Comparison of ENCODE assay signal across 8 mouse cellular contexts in genomic region chr6:53818732-53819661, GRCm38 (mm10). TPM values are rescaled to one million over a fixed set of nuclear protein-coding genes. Genes with fewer than 3 reads are reported as not detected.
A peak's percentile ranks its signal among the peaks of the same experiment; 100 is the strongest.
DNase-seq lines count a peak whose midpoint lies in the region; ATAC-seq and TF ChIP-seq lines count a peak whose summit lies in the region.

No protein-coding gene starts in this region.

- no peak overlapping the region for H3K27ac ChIP-seq in spleen, adult 2 months (ENCODE audit: insufficient read depth, low read length)
- H3K27ac ChIP-seq in embryonic facial prominence, embryonic 13.5 days, result peak overlapping the region; percentile 98
- H3K27ac ChIP-seq in heart, postnatal 0 days (ENCODE audit: low read depth), result no peak overlapping the region
- H3K27ac ChIP-seq in stomach, embryonic 15.5 days, result peak overlapping the region; percentile 96

- peak; percentile 37; the same call in 1 of the 2 replicates for ATAC-seq in embryonic facial prominence, embryonic 13.5 days (ENCODE audit: insufficient number of reproducible peaks, insufficient read depth, low FRiP score, low TSS enrichment, low read depth)
- ATAC-seq in heart, postnatal 0 days (ENCODE audit: insufficient read depth, low read depth), result peak; percentile 15; the same call in 1 of the 2 replicates
- ATAC-seq in stomach, embryonic 15.5 days (ENCODE audit: insufficient read depth, low FRiP score, low read depth), result peak; percentile 33
- ATAC-seq in megakaryocyte, adult 5-6 weeks (ENCODE audit: poor library complexity, severe bottlenecking), result no peak

- peak overlapping the region; percentile 11; the same call in 1 of the 2 replicates for H3K4me3 ChIP-seq in spleen, adult 2 months (ENCODE audit: extremely low read depth, insufficient read depth, insufficient read length)
- peak overlapping the region; percentile 63 for H3K4me3 ChIP-seq in embryonic facial prominence, embryonic 13.5 days
- peak overlapping the region; percentile 62 for H3K4me3 ChIP-seq in heart, postnatal 0 days (ENCODE audit: low read depth, low read length)
- peak overlapping the region; percentile 57 for H3K4me3 ChIP-seq in stomach, embryonic 15.5 days (replicated peaks)

- no peaks in the 10 kb centered on the region for H3K9me3 ChIP-seq in embryonic facial prominence, embryonic 13.5 days
- no peaks in the 10 kb centered on the region for H3K9me3 ChIP-seq in heart, postnatal 0 days (replicated peaks; ENCODE audit: control insufficient read depth, low read length)
- H3K9me3 ChIP-seq in stomach, embryonic 15.5 days, result no peaks in the 10 kb centered on the region

- no peaks in the 10 kb centered on the region for H3K36me3 ChIP-seq in spleen, adult 2 months (ENCODE audit: control insufficient read depth, insufficient read depth, low read length)
- H3K36me3 ChIP-seq in embryonic facial prominence, embryonic 13.5 days, result peaks cover 7% of the 10 kb centered on the region; the same call in 1 of the 2 replicates
- no peaks in the 10 kb centered on the region for H3K36me3 ChIP-seq in heart, postnatal 0 days (replicated peaks; ENCODE audit: control insufficient read depth, insufficient read depth, low read length)
- H3K36me3 ChIP-seq in stomach, embryonic 15.5 days, result no peaks in the 10 kb centered on the region

- DNase-seq in spleen, adult 2 months (ENCODE audit: low read depth in 1 of 2, low spot score in 2 of 2), result no peak
- no peak for DNase-seq in spleen, adult 12 weeks (ENCODE audit: low spot score)
- DNase-seq in heart, postnatal 0 days (ENCODE audit: low spot score), result no peak
- DNase-seq in layer of hippocampus, postnatal 14 days (ENCODE audit: low spot score in 2 of 2), result peak; percentile 49 to 61
- peak; percentile 49 for DNase-seq in lung, postnatal 36 days

- H3K4me1 ChIP-seq in spleen, adult 2 months (ENCODE audit: control insufficient read depth, insufficient read depth, insufficient read length), result peaks cover 9% of the 10 kb centered on the region
- H3K4me1 ChIP-seq in embryonic facial prominence, embryonic 13.5 days, result peaks cover 56% of the 10 kb centered on the region
- H3K4me1 ChIP-seq in heart, postnatal 0 days (ENCODE audit: control insufficient read depth, insufficient read depth), result peaks cover 20% of the 10 kb centered on the region; the same call in 1 of the 2 replicates
- H3K4me1 ChIP-seq in stomach, embryonic 15.5 days, result peaks cover 23% of the 10 kb centered on the region

- H3K9ac ChIP-seq in embryonic facial prominence, embryonic 13.5 days, result peak overlapping the region; percentile 89
- no peak overlapping the region for H3K9ac ChIP-seq in heart, postnatal 0 days (replicated peaks; ENCODE audit: low read depth, low read length)
- H3K9ac ChIP-seq in stomach, embryonic 15.5 days, result peak overlapping the region; percentile 60; the same call in 1 of the 2 replicates

- peaks cover 15% of the 10 kb centered on the region for H3K27me3 ChIP-seq in spleen, adult 2 months (ENCODE audit: control insufficient read depth, insufficient read depth, low read length)
- peaks cover 4% of the 10 kb centered on the region for H3K27me3 ChIP-seq in embryonic facial prominence, embryonic 13.5 days
- H3K27me3 ChIP-seq in heart, postnatal 0 days (ENCODE audit: control insufficient read depth, insufficient read depth, low read length), result peaks cover 50% of the 10 kb centered on the region
- peaks cover 22% of the 10 kb centered on the region; the same call in 1 of the 2 replicates for H3K27me3 ChIP-seq in stomach, embryonic 15.5 days (replicated peaks)

- no peak for TF ChIP-seq EP300 in heart, postnatal 0 days (IDR thresholded peaks at IDR 0.05; ENCODE audit: low read depth)

- no peak for TF ChIP-seq POLR2A in spleen, adult 2 months (IDR thresholded peaks at IDR 0.05; ENCODE audit: low read depth, low read length)

- WGBS in spleen, adult 2 months, result 8% methylated on average over 52 of the region's 52 CpGs
- WGBS in embryonic facial prominence, embryonic 13.5 days, result 3% methylated on average over 52 of the region's 52 CpGs
- WGBS in heart, postnatal 0 days, result 4% methylated on average over 52 of the region's 52 CpGs
- WGBS in stomach, embryonic 15.5 days, result 3% methylated on average over 52 of the region's 52 CpGs

- peak overlapping the region; percentile 94 for H3K4me2 ChIP-seq in embryonic facial prominence, embryonic 13.5 days
- H3K4me2 ChIP-seq in heart, postnatal 0 days (ENCODE audit: low read depth, low read length), result peak overlapping the region; percentile 91
- H3K4me2 ChIP-seq in stomach, embryonic 15.5 days, result peak overlapping the region; percentile 83

- TF ChIP-seq CTCF in spleen, adult 2 months (IDR thresholded peaks at IDR 0.05; ENCODE audit: extremely low read depth, insufficient read depth, insufficient read length, insufficient replicate concordance), result no peak
- peak; percentile 18; the same call in 1 of the 2 replicates for TF ChIP-seq CTCF in heart, postnatal 0 days (IDR thresholded peaks at IDR 0.05; ENCODE audit: low read depth)

RNA-seq across cellular contexts. Expression of gene Tril, which starts 1.6 kb away (rescaled TPM):
- 2.3 and 2.7 TPM in 2 replicates for polyA plus RNA-seq in spleen, adult 2 months (2012; rRNA removed)
- polyA plus RNA-seq in embryonic facial prominence, embryonic 13.5 days (2015; fragmentation: Nextera tagmentation; extraction: Ambion mirVana), result 51.0 and 58.7 TPM in 2 replicates
- total RNA-seq in heart, postnatal 0 days (2014; rRNA removed; ENCODE audit: low replicate concordance), result 6.4 and 8.4 TPM in 2 replicates
- polyA plus RNA-seq in heart, postnatal 0 days (2015; fragmentation: Nextera tagmentation; extraction: Ambion mirVana), result 3.5 and 3.9 TPM in 2 replicates
- total RNA-seq in layer of hippocampus, postnatal 14 days (2021), result 10 to 100 TPM; 56.2 to 58.3 TPM
- polyA plus RNA-seq in stomach, embryonic 15.5 days (2015; fragmentation: Nextera tagmentation; extraction: Ambion mirVana), result 22.2 and 23.3 TPM in 2 replicates
- not detected in 2 replicates for total RNA-seq in megakaryocyte, adult 5-6 weeks (2015)
- total RNA-seq in megakaryocyte, adult 5-6 weeks (2017), result not detected in 2 replicates

Comparison
In these comparisons a context has a peak if more than half of its experiments do, and no peak if none do; other contexts are left out.
1. DNase-seq: peak in layer of hippocampus, postnatal 14 days (2 of 2) and lung, postnatal 36 days (single experiment); none in spleen, adult 2 months (0 of 2), spleen, adult 12 weeks (single experiment) and heart, postnatal 0 days (single experiment).
2. H3K27ac ChIP-seq: peak in embryonic facial prominence, embryonic 13.5 days (single experiment) and stomach, embryonic 15.5 days (single experiment); none in spleen, adult 2 months (single experiment) and heart, postnatal 0 days (single experiment).
3. H3K4me3 ChIP-seq: peak in every context shown above with its lines; median percentile 63 in embryonic facial prominence, embryonic 13.5 days; 62 in heart, postnatal 0 days; 57 in stomach, embryonic 15.5 days; 11 in spleen, adult 2 months.
4. Peak in every context shown above with its lines, with median percentiles within 50 percentile points of each other: H3K4me2 ChIP-seq.